ENCODE assay signal across 10 mouse cellular contexts in genomic region chr8:104253016-104253415, GRCm38 (mm10). TPM values are rescaled to one million over a fixed set of nuclear protein-coding genes. Genes with fewer than 3 reads are reported as not detected.
A peak's percentile ranks its signal among the peaks of the same experiment; 100 is the strongest.
DNase-seq lines count a peak whose midpoint lies in the region; ATAC-seq and TF ChIP-seq lines count a peak whose summit lies in the region.
"Had no signal": no experiment of that assay in that cellular context is flagged by ENCODE, and none has a peak within 500 bp of the region (broad histone marks: within the 10 kb centered on the region; RNA-seq: fewer than 3 reads in every experiment).

No protein-coding gene starts in this region.

- no peaks in the 10 kb centered on the region for H3K27me3 ChIP-seq in hindbrain, postnatal 0 days (ENCODE audit: insufficient read depth, low read length)
- H3K27me3 ChIP-seq in hindbrain, embryonic 16.5 days (replicated peaks; ENCODE audit: control insufficient read depth, insufficient read depth, low read length) = no peaks in the 10 kb centered on the region
- H3K27me3 ChIP-seq in E14TG2a.4 (ENCODE audit: insufficient read depth, low read length) = no peaks in the 10 kb centered on the region

- peaks cover 6% of the 10 kb centered on the region; the same call in 1 of the 2 replicates for H3K4me1 ChIP-seq in hindbrain, postnatal 0 days (ENCODE audit: insufficient read depth, low read length)
- peaks cover 7% of the 10 kb centered on the region for H3K4me1 ChIP-seq in hindbrain, embryonic 16.5 days (ENCODE audit: control insufficient read depth, insufficient read depth, low read depth, low read length)
- H3K4me1 ChIP-seq in E14TG2a.4 (replicated peaks; ENCODE audit: low read depth, low read length) = peaks cover 36% of the 10 kb centered on the region

- H3K9ac ChIP-seq in hindbrain, postnatal 0 days (replicated peaks; ENCODE audit: low read length) = no peak overlapping the region
- H3K9ac ChIP-seq in hindbrain, embryonic 16.5 days (ENCODE audit: low read depth, low read length) = no peak overlapping the region

- ATAC-seq in hindbrain, postnatal 0 days = no peak
- no peak for ATAC-seq in hindbrain, embryonic 16.5 days

- DNase-seq in hindbrain, postnatal 0 days (ENCODE audit: low spot score) = no peak
- DNase-seq in embryo, embryonic 11 days = peak; percentile 6
- DNase-seq in retina, embryonic 14.5 days (ENCODE audit: low spot score) = peak; percentile 15
- no peak for DNase-seq in layer of hippocampus, postnatal 14 days (ENCODE audit: low spot score in 2 of 2)
- no peak for DNase-seq in frontal cortex, postnatal 25 days (ENCODE audit: low spot score in 2 of 2)
- no peak for DNase-seq in cerebellum, postnatal 4 days (ENCODE audit: low spot score in 2 of 2)

- no peak overlapping the region for H3K27ac ChIP-seq in hindbrain, postnatal 0 days
- H3K27ac ChIP-seq in hindbrain, embryonic 16.5 days (ENCODE audit: low read depth, low read length) = no peak overlapping the region

- WGBS in hindbrain, postnatal 0 days = 86% methylated on average over 3 of the region's 3 CpGs
- 85% methylated on average over 3 of the region's 3 CpGs for WGBS in hindbrain, embryonic 16.5 days

- H3K4me3 ChIP-seq in hindbrain, postnatal 0 days (ENCODE audit: low read length) = no peak overlapping the region
- no peak overlapping the region for H3K4me3 ChIP-seq in hindbrain, embryonic 16.5 days (ENCODE audit: low read length)
- H3K4me3 ChIP-seq in E14TG2a.4 (replicated peaks; ENCODE audit: low read length) = 0 out of 2 replicates have a peak overlapping the region, but pooled peaks have one; percentile 32

- peaks cover 2% of the 10 kb centered on the region for H3K36me3 ChIP-seq in hindbrain, postnatal 0 days (ENCODE audit: insufficient read depth, low read length)
- peaks cover 8% of the 10 kb centered on the region for H3K36me3 ChIP-seq in hindbrain, embryonic 16.5 days (ENCODE audit: control insufficient read depth, insufficient read depth, low read length)
- peaks cover 9% of the 10 kb centered on the region for H3K36me3 ChIP-seq in E14TG2a.4 (ENCODE audit: insufficient read depth, low read length)

- H3K9me3 ChIP-seq in hindbrain, postnatal 0 days (ENCODE audit: low read length) = no peaks in the 10 kb centered on the region
- H3K9me3 ChIP-seq in hindbrain, embryonic 16.5 days (ENCODE audit: control insufficient read depth, low read length) = peaks cover under 1% of the 10 kb centered on the region; the same call in 1 of the 2 replicates
- H3K9me3 ChIP-seq in E14TG2a.4 (ENCODE audit: low read length) = no peaks in the 10 kb centered on the region

- peak; percentile 48 for TF ChIP-seq CTCF in hindbrain, postnatal 0 days (IDR thresholded peaks at IDR 0.05; ENCODE audit: low read depth)
- TF ChIP-seq CTCF in E14TG2a.4 (conservative IDR thresholded peaks at IDR 0.05; ENCODE audit: low read length) = peak; percentile 79

- H3K4me2 ChIP-seq in hindbrain, postnatal 0 days (ENCODE audit: low read depth, low read length) = no peak overlapping the region
- H3K4me2 ChIP-seq in hindbrain, embryonic 16.5 days (ENCODE audit: low read length) = no peak overlapping the region

RNA-seq across cellular contexts. Expression of gene Cklf, which starts 2.4 kb away (rescaled TPM):
- total RNA-seq in hindbrain, postnatal 0 days (2014; rRNA removed) = 31.6 and 33.6 TPM in 2 replicates
- 34.1 and 34.3 TPM in 2 replicates for polyA plus RNA-seq in hindbrain, postnatal 0 days (2015; fragmentation: Nextera tagmentation; extraction: Ambion mirVana)
- polyA plus RNA-seq in hindbrain, embryonic 16.5 days (2015; fragmentation: Nextera tagmentation; extraction: Ambion mirVana) = 33.6 and 36.9 TPM in 2 replicates
- 10 to 100 TPM in 1 of 2 experiments, 1 to 10 TPM in 1; 8.1 to 11.7 TPM for total RNA-seq in layer of hippocampus, postnatal 14 days (2021)

RNA-seq across cellular contexts. Expression of gene Tk2, which starts 4.7 kb away (rescaled TPM):
- total RNA-seq in hindbrain, postnatal 0 days (2014; rRNA removed) = 46.7 and 50.9 TPM in 2 replicates
- polyA plus RNA-seq in hindbrain, postnatal 0 days (2015; fragmentation: Nextera tagmentation; extraction: Ambion mirVana) = 44.4 and 45.1 TPM in 2 replicates
- polyA plus RNA-seq in hindbrain, embryonic 16.5 days (2015; fragmentation: Nextera tagmentation; extraction: Ambion mirVana) = 49.0 and 50.3 TPM in 2 replicates
- 10 to 100 TPM; 34.6 to 35.1 TPM for total RNA-seq in layer of hippocampus, postnatal 14 days (2021)

RNA-seq across cellular contexts. Expression of gene Cmtm2a, which starts 40.0 kb away (rescaled TPM):
- total RNA-seq in hindbrain, postnatal 0 days (2014; rRNA removed) = 1.2 TPM in 1 of 2 replicates, not detected in the other
- not detected in 2 replicates for polyA plus RNA-seq in hindbrain, postnatal 0 days (2015; fragmentation: Nextera tagmentation; extraction: Ambion mirVana)
- polyA plus RNA-seq in hindbrain, embryonic 16.5 days (2015; fragmentation: Nextera tagmentation; extraction: Ambion mirVana) = not detected in 2 replicates
- total RNA-seq in layer of hippocampus, postnatal 14 days (2021) = not detected
- polyA plus RNA-seq: intestine, embryonic 14.5 days; neural tube, embryonic 11.5 days had no signal

RNA-seq across cellular contexts. Expression of gene Gm45711, which starts 56.9 kb away (rescaled TPM):
- total RNA-seq in hindbrain, postnatal 0 days (2014; rRNA removed) = not detected in 2 replicates
- not detected in 2 replicates for polyA plus RNA-seq in hindbrain, postnatal 0 days (2015; fragmentation: Nextera tagmentation; extraction: Ambion mirVana)
- not detected in 2 replicates for polyA plus RNA-seq in hindbrain, embryonic 16.5 days (2015; fragmentation: Nextera tagmentation; extraction: Ambion mirVana)
- total RNA-seq in layer of hippocampus, postnatal 14 days (2021) = not detected
- polyA plus RNA-seq: intestine, embryonic 14.5 days; neural tube, embryonic 11.5 days had no signal

RNA-seq across cellular contexts. Expression of gene Cmtm1, which starts 56.9 kb away (rescaled TPM):
- not detected in 2 replicates for total RNA-seq in hindbrain, postnatal 0 days (2014; rRNA removed)
- not detected in 2 replicates for polyA plus RNA-seq in hindbrain, postnatal 0 days (2015; fragmentation: Nextera tagmentation; extraction: Ambion mirVana)
- polyA plus RNA-seq in hindbrain, embryonic 16.5 days (2015; fragmentation: Nextera tagmentation; extraction: Ambion mirVana) = not detected in 2 replicates
- total RNA-seq in layer of hippocampus, postnatal 14 days (2021) = not detected
- polyA plus RNA-seq: intestine, embryonic 14.5 days; neural tube, embryonic 11.5 days had no signal

Comparison
In these comparisons a context has a peak if more than half of its experiments do, and no peak if none do; other contexts are left out.
1. DNase-seq: peak in embryo, embryonic 11 days (single experiment) and retina, embryonic 14.5 days (single experiment); none in hindbrain, postnatal 0 days (single experiment), layer of hippocampus, postnatal 14 days (0 of 2), frontal cortex, postnatal 25 days (0 of 2) and cerebellum, postnatal 4 days (0 of 2).